Mouse (Mus musculus) lung, adult 2 months (tissue): Measurements from ENCODE around the gene Atp8a1.

Experiments
- CTCF ChIP-seq: fragments of 200-500 bp; IDR thresholded peaks from 2 replicates; pipeline ENCODE4 v1.5.1; 2011; ENCODE audit warnings: mild to moderate bottlenecking, low read length, control low read depth; ENCODE audit not compliant: insufficient read depth
- POLR2A ChIP-seq: fragments of 200-500 bp; IDR thresholded peaks from 2 replicates; pipeline ENCODE4 v1.6.1; 2011; ENCODE audit warnings: low read depth, mild to moderate bottlenecking, control low read depth, low read length, borderline replicate concordance; ENCODE audit errors: extremely low read depth

DNA sequence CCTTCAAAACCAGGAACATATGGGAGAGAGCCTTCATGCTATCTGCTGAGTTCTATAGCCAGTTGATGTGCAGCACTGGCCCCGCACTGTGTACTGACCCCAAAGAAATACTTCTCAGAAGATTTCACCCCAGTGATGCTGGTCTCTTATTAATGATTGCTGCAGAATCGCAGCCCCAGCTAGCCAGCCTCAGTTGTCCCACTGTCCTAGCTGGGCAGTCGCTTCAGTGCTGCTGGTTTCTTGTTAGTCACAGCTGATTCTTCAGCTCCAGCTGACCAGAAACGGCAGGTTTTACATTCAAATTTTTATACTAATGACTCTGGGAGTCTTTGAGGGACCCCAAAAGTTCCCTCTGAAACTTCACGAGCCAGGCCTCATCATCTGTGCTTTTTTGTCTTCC is 197.2 kb downstream of the Atp8a1 start:
- TF ChIP-seq CTCF (no peak), POLR2A (no peak)
